Mouse (Mus musculus) MEL-GATA-1-ER (cell line): ENCODE data around the gene Col25a1.

Experiments
- DNase-seq: peaks from one replicate; pipeline ENCODE4 v3.0.0-alpha.2; 2012; ENCODE audit warnings: low read depth; ENCODE audit errors: extremely low read depth

Col25a1 gene

DNA sequence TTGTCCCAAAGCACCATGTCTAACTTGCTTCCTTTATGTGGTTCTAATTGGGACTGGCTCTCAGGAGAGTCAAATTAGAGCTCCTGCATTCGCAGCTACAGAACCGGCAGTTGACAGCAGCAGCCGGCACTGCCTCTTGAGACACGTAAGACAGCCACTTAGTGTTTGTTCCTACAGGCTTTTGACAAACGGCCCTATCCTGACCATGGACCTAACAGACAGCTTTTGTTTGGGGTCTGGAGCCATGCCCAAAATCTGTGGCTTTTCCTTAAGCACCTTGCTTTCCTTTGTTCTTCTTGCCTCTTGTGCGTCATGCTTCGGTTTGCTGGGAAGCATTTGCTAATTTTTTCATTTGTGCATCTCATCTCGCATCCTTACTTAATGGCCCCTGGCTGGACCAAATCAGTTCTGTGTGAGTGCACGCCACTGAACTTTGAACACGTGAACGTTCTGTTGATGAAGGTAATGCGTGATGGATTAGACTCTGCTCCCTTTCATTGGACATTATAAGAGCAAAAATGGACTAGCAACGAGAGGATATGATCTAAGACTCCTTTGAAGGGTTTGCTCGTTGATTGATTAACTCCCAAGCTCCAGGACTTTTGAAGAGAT, 179.5 kb downstream of the Col25a1 start:
- DNase-seq: no peak

DNA sequence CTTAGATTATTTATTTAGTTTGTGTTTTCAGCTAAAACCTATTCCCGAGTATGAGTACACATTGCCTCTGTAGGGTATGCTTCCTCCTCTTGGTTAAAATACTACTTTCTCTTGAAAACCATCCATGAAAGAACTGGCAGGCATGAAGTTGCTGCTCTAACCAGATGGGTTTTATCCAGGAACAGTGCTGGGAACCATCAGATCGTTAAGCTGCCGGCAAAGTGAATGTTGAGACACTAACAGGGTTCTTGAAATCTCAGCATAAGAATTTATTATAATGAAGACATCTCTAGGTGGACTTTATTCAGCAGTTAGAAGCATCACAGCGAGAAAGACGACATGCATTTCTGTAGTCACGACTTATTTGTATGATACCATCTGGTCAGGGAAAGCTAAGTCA, 181.9 kb downstream of the Col25a1 start:
- DNase-seq: no peak

DNA sequence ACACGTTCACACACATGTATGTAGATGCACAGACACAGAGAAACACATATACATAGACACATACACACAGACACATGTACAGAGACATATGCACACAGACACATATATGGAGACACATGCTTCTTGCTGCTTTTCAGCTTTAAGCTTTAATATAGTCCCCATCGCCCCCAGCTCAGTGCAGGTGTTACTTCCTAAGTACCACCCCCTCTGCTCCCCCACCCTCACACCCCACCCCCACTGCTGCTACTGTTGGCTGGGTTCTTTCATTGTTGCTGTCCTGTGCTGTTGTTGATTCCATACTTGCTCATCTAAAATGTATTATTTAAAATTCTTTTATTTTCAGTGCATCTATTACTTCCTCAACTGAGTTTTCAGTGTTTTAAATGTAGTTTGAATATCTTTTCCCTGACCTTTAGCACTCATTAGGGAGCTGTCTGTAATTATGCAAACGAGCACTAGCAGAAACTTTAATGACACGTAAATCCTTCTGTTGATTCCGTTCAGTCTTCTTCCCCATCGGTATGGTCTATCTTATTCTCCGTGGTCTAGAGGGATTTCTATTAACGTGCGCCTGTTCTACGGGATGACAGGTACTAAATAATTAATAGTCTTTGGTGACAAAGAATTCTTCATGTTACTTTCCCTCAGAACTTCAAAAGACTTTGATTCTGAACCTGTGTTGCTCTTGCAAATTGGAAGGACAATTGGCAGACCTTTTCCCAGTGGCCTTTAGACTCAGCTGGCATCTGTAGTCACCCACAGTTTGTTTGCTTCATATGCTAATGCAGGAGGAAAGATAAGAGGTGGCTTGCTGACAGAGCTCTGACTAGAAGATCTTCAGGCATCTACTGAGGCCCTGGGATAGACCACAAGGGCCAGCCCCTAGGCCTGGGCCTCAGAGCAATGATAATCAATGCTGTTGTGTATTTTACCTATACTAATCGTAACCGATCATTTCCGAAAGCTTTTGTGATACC, 196.0 kb downstream of the Col25a1 start:
- DNase-seq: no peak

DNA sequence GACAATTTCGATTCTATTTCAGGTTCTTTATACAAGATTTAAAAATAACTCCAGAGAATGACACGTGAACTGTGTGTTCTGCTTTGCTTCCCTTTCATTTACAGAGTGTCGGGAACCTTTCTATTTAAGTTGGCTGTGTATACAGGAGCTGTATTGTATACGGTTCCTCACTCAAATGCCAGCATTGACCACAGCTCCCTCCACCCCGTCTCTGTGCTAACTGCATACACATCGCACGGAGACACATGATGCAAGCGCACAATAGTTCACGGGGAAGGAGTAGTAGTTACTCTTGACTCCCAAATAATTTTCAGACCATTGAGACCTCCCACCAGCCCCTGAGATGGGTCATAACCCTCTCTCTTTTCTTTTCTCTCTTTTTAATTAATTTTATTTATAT, 197.6 kb downstream of the Col25a1 start:
- DNase-seq: no peak

DNA sequence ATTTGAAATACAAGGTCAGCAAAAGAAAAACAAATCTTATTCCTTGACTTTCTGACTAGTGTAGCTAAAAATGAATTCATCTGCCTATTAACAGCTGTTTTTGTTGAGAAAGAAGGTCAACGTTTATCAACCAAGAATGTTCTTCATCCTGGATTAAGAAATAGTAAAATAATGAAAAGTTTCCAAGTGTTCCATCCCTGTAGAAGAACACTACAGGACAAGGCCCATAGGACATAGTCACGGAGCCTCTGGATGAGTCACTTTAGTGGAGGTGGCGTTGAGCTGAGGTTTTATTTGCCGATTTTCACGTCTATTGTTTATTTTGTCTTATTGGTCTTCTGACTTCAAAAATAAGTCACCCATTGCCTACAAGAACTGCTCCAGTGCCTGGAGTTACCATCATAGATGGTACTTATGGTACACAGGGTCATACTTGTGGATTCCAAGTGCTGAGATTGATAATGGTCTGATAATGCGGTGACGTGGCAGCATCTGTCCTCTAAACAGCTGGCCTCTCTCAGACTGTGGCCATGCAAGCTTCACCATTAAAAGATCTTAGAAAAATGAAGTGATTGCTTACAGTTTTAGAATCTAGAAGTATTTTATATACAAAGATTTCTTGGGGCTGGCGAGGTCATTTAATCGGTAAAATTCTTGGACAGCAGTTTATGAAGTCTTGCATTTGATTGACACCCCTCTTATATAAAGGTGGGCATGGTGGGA, 198.7 kb downstream of the Col25a1 start:
- no peak for DNase-seq

DNA sequence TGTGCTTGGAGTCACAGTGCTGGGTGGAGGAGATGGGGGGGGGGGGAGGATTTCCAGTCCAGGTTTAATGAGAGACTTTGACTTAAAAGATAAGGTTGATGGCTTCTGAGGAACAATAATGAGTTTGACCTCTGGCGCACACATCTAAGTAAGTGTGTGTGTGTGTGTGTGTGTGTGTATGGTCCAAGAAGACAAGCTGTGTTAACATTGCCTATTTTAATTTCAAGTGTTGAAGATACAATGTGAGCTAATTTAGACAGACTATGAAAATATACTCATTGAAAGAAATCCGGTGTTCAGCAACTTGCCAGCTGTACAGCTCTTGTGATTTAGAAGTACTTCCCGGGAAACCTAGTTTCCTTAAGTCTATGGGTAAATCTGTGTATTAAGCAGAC, 199.3 kb downstream of the Col25a1 start:
- DNase-seq: no peak

DNA sequence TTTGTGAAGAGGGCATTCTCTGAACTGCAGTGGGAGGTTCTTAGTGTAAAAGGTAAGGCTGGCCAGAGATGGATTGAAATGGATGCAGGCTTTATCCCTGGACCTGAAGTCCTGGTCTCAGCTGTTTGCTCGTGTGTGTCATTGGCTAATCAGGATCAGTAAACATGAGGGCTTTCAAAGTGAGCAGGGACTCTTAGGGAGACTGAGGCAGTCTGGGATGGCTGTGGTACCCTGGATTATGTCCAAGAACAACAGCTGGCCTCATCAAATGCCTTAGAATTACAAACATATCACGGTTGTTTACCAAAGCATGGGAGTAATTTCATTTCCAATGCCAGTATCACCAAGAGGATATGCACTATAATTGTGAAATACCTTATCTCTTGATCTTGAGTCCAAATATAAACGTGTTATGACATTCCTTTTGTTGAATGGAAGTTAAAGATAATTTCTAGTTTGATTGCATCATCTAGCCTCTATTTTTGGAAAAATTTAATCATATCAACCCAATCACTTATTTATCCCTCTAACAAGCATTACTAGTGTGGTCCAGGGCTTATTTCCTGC, 201.1 kb downstream of the Col25a1 start:
- no peak for DNase-seq

DNA sequence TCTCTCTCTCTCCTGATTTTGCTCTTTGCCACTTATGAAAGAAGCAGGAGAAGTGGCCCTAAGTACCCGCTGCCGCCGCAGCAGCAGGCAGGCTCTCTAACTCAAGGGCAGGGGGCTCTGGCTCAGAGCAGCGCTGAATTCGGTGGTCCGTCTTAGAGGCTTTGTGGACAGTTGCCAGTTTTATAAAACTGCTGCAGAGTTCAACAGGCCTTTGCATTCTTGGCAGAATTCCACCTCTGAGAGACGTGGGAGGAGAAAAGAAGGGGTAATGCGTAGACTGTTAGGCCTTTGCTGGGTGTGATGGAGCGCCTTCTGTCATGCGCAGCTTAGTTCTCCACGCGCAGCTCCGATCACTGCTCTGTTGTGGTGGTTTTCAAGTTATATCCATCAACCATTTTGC, 206.6 kb downstream of the Col25a1 start:
- DNase-seq: no peak

DNA sequence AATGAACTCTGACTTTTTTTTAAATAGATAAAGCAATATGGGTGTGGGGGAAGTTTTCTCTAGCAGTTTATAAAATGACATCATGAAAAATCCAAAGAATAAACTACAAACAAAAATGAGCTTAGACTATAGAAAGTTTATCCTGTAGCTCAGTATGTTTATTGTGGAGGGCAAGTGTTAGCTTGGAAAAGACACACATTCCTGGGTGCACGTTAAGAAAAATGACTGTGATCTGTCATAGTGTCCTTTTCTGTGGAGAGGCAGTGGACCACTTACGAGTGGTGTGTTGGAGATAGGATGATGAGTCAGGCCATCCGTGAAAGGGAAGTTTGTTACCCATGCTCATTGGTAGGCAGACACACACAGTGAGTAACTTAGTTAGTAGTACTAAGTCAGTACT, 207.1 kb downstream of the Col25a1 start:
- no peak for DNase-seq

DNA sequence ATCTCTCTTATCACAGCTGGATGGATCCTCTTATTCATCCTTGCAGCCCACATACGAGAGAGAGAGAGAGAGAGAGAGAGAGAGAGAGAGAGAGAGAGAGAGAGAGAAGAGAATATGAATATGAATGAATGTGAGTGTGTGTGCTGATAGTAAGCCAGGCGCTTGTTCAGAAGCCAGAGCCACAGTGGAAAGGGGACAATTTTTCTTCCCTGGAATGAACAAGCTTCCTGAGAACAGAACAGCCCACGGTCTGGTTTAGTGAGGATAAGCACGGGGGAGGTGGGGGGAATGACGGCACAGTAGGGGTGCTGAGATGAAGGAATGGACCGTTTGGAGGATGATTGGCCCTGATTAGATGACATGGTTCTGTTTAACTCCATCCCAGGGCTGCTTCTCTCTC, 218.9 kb downstream of the Col25a1 start:
- no peak for DNase-seq

DNA sequence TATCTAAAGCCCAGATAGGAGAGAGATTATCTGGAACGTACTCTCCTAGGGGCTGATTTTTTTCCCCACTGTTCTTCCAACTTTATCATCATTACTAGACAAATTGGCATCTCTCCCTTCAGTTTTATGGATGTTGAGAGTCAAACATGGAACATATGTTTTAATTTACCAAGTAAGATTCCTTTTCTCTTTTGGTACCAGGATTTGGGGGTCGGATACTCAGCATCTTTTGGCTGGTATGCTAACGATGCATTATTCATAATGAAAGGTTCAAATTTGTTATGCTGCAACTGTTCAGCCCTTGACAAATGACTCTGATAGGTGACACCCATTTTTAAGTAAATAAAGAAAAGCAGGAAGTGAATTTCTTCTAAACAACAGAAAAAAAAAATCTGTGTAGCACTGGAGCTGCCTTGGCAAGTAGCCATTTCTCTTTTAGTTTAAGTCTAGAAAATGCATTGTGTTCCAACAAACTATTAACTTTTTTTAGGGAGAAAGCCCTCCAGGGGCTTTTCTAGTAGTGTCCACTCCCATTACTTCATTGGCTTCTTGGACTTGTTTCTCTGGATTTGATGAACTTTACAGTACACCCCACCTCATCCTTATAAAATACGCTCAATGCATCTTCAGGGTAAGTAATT, 223.2 kb downstream of the Col25a1 start:
- DNase-seq: no peak

DNA sequence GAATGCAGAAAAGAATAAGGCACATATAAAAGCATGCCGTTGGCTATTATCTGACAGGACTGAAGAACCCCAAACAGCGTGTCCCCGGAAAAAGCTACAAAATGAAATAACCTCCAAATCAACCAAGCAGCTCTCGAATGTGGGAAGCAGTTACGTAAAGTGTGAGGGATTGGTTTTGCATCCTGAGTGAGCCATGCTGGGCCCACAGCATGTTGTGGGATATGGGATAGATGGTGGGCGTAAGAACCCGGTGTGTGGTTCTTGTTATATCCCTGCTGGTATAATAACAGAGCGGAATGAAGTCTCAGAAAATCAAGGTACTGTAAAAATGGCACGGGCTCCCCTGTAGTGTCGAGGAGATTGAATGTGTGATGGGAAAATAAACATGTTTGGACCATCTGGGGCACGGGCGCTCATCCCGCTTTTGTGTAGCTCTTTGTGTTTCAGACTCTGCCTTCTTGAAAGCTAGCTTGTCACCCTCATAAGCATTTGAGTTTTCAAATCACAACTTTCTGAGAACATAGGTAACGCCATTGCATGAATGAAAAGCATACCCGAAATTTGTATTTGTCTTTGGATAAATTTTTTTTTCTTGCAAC, 225.4 kb downstream of the Col25a1 start:
- DNase-seq: no peak

DNA sequence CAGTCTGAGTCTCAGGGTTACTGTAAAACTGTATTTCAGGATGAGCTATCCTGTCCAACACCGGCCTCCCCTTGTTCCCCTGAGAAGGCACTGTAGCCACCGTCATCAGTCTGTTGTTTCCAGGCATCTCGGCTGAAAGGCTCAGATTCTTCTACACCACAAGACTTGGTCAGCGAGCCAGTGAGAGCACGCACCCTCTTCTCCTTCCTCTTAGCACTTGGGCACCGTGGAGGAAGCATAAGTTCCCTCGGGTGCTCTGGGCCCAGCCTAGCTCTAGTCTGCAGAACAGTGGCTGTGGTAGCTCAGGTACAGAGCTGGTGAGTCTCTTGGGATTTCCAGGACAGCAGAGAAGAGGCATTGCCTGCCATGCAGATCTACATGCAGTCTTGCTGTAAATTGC, 229.5 kb downstream of the Col25a1 start:
- DNase-seq: no peak

DNA sequence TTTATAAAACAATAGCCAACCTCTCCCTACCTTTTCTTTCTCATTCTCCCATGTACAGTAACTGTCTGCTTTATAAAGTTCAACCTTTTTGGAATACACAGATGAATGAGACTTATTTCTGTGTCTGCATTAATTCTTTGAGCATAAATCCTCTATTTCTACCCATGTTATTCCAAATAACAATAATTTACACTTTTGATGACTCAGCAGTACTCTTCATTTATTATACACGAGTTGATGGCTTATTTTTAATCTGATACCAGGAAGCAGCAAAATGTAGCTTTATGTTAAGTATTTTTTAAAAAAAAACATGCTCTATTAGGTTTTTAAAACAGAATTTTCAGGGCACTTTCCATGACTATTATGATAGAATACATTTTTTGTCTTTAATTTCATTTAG, 230.6 kb downstream of the Col25a1 start:
- DNase-seq: no peak

DNA sequence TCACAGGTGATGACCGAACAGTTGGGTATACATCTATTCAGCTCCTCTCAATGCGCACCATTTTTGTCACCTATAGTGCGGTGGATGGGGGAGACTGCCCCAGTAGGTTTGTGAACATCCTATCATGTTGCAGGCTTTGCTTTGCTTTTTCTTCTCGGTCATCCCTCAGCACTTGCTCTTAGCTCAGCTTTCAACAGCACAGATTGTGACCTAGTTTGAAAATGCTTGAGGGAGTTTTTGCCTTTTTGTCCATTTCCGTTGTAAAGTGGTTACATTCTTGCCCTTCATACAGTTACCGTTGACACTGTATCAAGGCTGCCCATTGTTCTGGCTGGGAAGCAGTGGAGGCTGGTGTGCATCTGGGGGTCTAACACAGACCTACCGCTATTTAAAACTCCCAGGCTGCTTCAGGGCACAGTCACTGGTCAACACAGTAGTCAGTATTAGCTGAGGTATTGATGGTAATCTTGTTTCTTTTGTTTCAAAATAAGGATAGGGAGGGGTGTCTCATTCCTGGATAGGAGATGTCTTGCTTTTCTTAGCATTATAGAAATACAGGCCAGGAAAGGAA, 231.6 kb downstream of the Col25a1 start:
- no peak for DNase-seq

DNA sequence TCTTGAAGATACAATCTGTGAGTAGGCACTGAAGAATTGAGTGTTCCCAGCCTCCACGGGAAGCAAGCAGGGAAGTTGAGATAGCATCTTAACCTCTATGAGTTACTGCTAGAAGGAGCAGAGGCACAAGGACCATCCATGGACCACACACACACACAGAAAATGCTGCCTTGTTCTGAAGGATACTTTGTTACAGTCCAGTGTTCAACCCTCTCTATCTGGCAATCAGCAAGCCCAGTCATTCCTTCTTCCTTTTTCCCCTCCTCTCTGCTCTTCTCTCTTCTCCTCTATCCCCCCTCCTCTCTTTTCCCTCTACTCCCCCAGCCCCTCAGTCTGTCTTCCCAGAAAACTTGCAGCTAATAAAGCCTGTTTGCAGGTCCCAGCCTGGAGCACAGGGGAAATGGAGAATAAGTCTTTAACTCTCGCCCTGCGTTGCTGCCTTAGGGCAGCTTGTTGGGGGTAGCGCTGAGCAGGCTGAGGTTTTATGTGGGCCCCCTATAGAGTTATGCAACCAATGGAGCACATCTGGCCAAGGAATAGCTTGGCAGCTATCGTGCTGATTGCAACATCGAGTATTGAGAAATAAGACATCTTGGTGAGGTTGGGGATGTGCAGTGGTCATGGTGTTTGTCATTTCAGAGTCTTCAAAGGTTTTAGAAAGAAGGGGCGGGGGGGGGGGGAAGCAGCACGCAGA, 235.8 kb downstream of the Col25a1 start:
- no peak for DNase-seq

DNA sequence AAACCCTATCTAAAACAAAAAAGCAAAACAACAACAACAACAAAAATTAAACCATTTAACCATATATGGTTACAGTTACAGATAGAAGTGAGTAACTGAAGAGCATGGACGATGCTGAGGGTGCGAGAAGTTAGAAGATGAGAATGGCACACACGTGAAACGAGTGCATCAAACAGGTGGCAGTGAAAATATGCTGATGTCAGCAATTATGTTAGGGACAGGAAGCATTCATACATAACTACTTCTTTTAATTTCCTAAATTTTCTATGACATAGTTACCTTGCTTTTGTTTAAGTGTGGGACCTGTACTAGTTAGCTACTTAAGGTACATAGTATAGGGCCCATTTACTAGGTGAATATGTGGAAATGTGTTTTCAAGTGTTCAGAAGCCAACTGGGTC, 237.1 kb downstream of the Col25a1 start:
- DNase-seq: no peak

DNA sequence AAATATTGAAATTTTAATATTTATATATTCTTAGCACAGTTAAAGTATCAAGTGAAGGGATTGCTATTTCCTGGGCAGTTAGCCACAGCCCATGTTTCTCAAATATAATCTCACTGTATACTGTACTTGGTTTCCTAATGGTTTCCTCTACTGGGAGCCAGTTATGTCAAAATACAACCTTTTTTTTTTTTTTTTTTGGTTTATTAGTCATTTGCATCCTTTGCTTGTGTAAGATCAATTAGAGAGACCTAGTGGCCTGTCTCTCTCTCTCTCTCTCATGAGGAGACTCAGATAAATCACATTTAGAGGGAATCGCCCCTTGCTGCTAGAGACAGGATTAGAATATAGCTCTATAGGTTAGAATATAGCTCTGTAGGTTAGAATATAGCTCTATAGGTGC, 237.8 kb downstream of the Col25a1 start:
- DNase-seq: no peak

DNA sequence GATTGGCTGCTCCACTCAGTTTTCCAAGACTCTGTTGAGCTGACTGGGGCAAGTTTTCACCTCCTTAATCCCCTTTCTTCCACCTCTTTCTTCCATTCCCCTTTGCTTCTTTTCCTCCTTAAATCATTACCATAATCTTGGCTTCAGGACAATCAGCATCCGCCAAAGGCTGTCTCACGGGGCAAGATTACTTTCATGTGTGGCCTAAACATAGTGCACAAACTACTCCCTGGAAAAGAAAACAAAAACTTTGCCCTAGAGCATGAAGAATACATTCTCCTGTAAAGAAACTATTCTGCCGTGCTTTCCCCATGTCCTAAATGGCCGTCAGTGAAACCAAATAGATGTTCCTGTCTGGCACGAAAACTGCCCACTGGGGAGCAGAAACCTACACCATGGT, 238.9 kb downstream of the Col25a1 start:
- DNase-seq: no peak

DNA sequence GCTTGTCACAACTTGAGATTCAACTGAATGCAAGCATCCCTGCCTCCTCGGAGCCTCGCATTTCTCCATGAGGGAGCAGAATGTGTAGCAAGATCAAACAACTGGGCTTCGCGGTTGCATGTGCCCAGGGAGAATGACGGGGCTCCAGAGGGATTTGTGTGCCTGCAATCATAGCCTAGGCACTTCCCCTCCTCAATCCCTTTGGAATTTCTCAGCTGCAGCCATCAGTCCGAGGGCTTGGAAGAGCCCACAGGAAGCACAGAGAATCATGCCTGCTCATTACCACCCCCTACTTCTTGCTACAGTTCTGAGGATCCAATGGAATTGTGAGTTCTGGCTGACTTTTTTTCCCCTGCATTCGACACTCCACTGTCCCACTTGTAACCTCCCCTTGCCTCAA, 241.8 kb downstream of the Col25a1 start:
- DNase-seq: no peak
